Mouse (Mus musculus) heart, postnatal 0 days (tissue): ENCODE results near the gene Spdye4b.

Experiments
- CTCF ChIP-seq: IDR thresholded peaks from 2 replicates; pipeline ENCODE4 v1.5.1; 2016; ENCODE audit warnings: antibody characterized with exemption, control low read depth, low read depth
- EP300 ChIP-seq: IDR thresholded peaks from 2 replicates; pipeline ENCODE4 v1.6.1; 2016; ENCODE audit warnings: antibody characterized with exemption, low read depth

GRCm38 (mm10) chr5:143226790-143227189, 46.0 kb downstream of the Spdye4b start, which contains the start of gene Spdye4a:
- TF ChIP-seq CTCF: no peak
- no peak for TF ChIP-seq EP300
